Mouse (Mus musculus): ENCODE results near the gene Acot6.

DNA sequence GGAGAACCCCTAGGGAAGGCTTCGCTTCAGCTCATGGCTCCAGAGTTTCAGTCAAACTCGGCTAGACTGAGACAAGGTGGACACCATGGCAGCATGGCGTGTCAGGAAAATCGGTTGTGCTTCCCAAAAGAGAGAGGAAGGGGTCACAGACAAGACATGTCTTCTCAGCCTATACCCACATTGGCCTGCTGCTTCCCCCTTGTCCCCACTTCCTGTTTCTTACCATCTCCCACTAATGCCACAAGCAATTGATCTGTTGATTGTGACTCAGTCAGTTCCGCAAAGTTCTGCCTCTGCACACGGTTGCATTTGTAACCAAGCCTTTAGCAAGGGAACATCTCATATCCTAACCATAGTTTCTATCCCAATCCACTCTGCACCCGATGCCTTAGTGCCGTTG lies 29.5 kb downstream of the Acot6 start:
- TF ChIP-seq MAX (IDR thresholded peaks at IDR 0.05) = no peak
- no peak for TF ChIP-seq CTCF (IDR thresholded peaks at IDR 0.05; ENCODE audit: control insufficient read depth, insufficient read depth, insufficient read length)
